In the genomic region with DNA sequence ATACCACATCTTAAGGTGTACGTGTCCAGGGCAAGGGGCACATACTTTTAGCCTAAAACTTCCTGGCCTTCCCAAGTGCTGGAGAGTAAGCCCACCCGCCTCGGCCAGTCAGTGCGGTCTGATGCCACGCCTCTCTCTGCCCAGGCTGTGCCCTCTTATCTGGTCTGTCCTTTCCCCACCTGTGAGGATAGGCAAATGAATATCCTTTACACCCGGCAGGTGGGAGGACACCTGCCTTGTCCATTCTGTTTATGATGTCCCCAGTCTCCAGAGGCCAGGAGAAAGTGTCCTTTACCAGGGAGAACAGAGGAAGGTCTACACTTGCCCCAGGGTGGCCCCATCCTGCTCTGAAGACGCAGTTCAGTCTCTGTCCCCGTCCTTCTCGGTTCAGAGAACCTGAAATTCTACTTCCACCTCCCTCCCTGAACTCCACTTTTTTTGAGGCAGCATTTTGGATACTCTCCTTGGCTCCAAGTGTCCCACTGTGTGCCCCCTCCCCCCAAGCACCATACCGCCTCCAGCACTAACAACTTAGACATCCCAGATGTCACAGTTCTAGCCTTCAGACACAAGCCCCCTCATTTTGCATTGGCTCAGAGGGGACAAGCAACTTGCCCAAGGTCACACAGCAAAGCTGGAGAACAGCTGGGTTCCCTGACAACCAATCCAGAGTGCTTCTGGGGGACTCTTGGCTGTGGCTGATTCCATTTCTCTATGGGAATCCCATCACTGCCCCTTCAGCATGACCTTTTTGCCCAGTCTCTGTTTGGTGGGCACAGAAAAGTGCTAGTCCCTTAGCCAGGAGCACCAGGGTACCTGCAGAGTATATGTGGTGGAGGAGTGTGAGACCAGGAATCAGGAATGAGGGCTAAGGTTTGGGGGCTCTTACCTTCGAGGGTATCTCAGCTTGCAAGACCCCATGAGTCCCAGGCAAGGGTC, we compare ENCODE assay signal across 11 mouse cellular contexts. TPM values are rescaled to one million over a fixed set of nuclear protein-coding genes. Genes with fewer than 3 reads are reported as not detected.
A peak's percentile ranks its signal among the peaks of the same experiment; 100 is the strongest.
DNase-seq lines count a peak whose midpoint lies in the region; ATAC-seq and TF ChIP-seq lines count a peak whose summit lies in the region.
"Had no signal": no experiment of that assay in that cellular context is flagged by ENCODE, and none has a peak within 500 bp of the region (broad histone marks: within the 10 kb centered on the region; RNA-seq: fewer than 3 reads in every experiment).

No protein-coding gene starts in this region.

- ATAC-seq in lung, embryonic 14.5 days (ENCODE audit: insufficient read depth) = no peak
- no peak for ATAC-seq in heart, postnatal 0 days (ENCODE audit: insufficient read depth, low read depth)
- ATAC-seq in CD4-positive, CD25-positive, alpha-beta regulatory T cell, adult 4 months = no peak

- no peak for TF ChIP-seq CTCF in lung, embryonic 14.5 days (IDR thresholded peaks at IDR 0.05; ENCODE audit: low read depth)
- TF ChIP-seq CTCF in heart, postnatal 0 days (IDR thresholded peaks at IDR 0.05; ENCODE audit: low read depth) = no peak
- no peak for TF ChIP-seq CTCF in olfactory bulb, adult 2 months (IDR thresholded peaks at IDR 0.05; ENCODE audit: insufficient read depth, low read depth, low read length)

- peaks cover 10% of the 10 kb centered on the region; the same call in 1 of the 2 replicates for H3K36me3 ChIP-seq in heart, embryonic 10.5 days
- H3K36me3 ChIP-seq in lung, embryonic 14.5 days (ENCODE audit: insufficient read depth) = no peaks in the 10 kb centered on the region
- peaks cover 9% of the 10 kb centered on the region for H3K36me3 ChIP-seq in heart, postnatal 0 days (replicated peaks; ENCODE audit: control insufficient read depth, insufficient read depth, low read length)
- no peaks in the 10 kb centered on the region for H3K36me3 ChIP-seq in limb, embryonic 10.5 days

- no peak for DNase-seq in heart, embryonic 10.5 days (ENCODE audit: low spot score)
- DNase-seq in heart, postnatal 4 days = no peak
- no peak for DNase-seq in lung, embryonic 14.5 days
- DNase-seq in lung, postnatal 14 days = no peak
- no peak for DNase-seq in heart, postnatal 0 days (ENCODE audit: low spot score)
- no peak for DNase-seq in limb, embryonic 10.5 days (ENCODE audit: low spot score)
- DNase-seq: adrenal gland, adult 8-10 months; thymus, postnatal 4 days had no signal

- H3K27me3 ChIP-seq in heart, embryonic 10.5 days (ENCODE audit: insufficient read depth, poor library complexity, severe bottlenecking) = peaks cover 43% of the 10 kb centered on the region
- H3K27me3 ChIP-seq in lung, embryonic 14.5 days (ENCODE audit: insufficient read depth, low read length) = no peaks in the 10 kb centered on the region
- no peaks in the 10 kb centered on the region for H3K27me3 ChIP-seq in heart, postnatal 0 days (ENCODE audit: control insufficient read depth, insufficient read depth, low read length)
- peaks cover 15% of the 10 kb centered on the region; the same call in 1 of the 2 replicates for H3K27me3 ChIP-seq in limb, embryonic 10.5 days (ENCODE audit: low read depth, poor library complexity, severe bottlenecking)

- H3K4me2 ChIP-seq in lung, embryonic 14.5 days = peak overlapping the region; percentile 39
- peak overlapping the region; percentile 54 for H3K4me2 ChIP-seq in heart, postnatal 0 days (ENCODE audit: low read depth, low read length)

- no peaks in the 10 kb centered on the region for H3K9me3 ChIP-seq in heart, embryonic 10.5 days
- no peaks in the 10 kb centered on the region for H3K9me3 ChIP-seq in lung, embryonic 14.5 days (ENCODE audit: low read depth, low read length)
- no peaks in the 10 kb centered on the region for H3K9me3 ChIP-seq in heart, postnatal 0 days (replicated peaks; ENCODE audit: control insufficient read depth, low read length)
- H3K9me3 ChIP-seq in limb, embryonic 10.5 days (replicated peaks) = no peaks in the 10 kb centered on the region

- H3K27ac ChIP-seq in heart, embryonic 10.5 days = peak overlapping the region; percentile 78
- no peak overlapping the region for H3K27ac ChIP-seq in lung, embryonic 14.5 days (ENCODE audit: low read depth)
- peak overlapping the region; percentile 44 for H3K27ac ChIP-seq in heart, postnatal 0 days (ENCODE audit: low read depth)
- peak overlapping the region; percentile 99 for H3K27ac ChIP-seq in olfactory bulb, adult 2 months (ENCODE audit: insufficient read depth, low read depth, low read length)
- H3K27ac ChIP-seq in limb, embryonic 10.5 days = no peak overlapping the region

- H3K4me1 ChIP-seq in heart, embryonic 10.5 days = peaks cover 34% of the 10 kb centered on the region
- no peaks in the 10 kb centered on the region for H3K4me1 ChIP-seq in lung, embryonic 14.5 days (ENCODE audit: insufficient read depth)
- H3K4me1 ChIP-seq in heart, postnatal 0 days (ENCODE audit: control insufficient read depth, insufficient read depth) = peaks cover 20% of the 10 kb centered on the region; the same call in 1 of the 2 replicates
- peaks cover 54% of the 10 kb centered on the region for H3K4me1 ChIP-seq in olfactory bulb, adult 2 months (ENCODE audit: control insufficient read depth, insufficient read depth, low read length)
- H3K4me1 ChIP-seq in limb, embryonic 10.5 days = no peaks in the 10 kb centered on the region

- TF ChIP-seq EP300 in heart, postnatal 0 days (IDR thresholded peaks at IDR 0.05; ENCODE audit: low read depth) = no peak

- H3K4me3 ChIP-seq in heart, embryonic 10.5 days = peak overlapping the region; percentile 44
- H3K4me3 ChIP-seq in lung, embryonic 14.5 days (ENCODE audit: low read depth, low read length) = peak overlapping the region; percentile 14; the same call in 1 of the 2 replicates
- H3K4me3 ChIP-seq in heart, postnatal 0 days (ENCODE audit: low read depth, low read length) = peak overlapping the region; percentile 38
- H3K4me3 ChIP-seq in olfactory bulb, adult 2 months (ENCODE audit: insufficient read depth, low read depth, low read length) = peak overlapping the region; percentile 87
- no peak overlapping the region for H3K4me3 ChIP-seq in limb, embryonic 10.5 days

- 68% methylated on average over 11 of the region's 11 CpGs for WGBS in heart, embryonic 10.5 days
- WGBS in lung, embryonic 14.5 days = 47% methylated on average over 11 of the region's 11 CpGs
- 57% methylated on average over 11 of the region's 11 CpGs for WGBS in heart, postnatal 0 days
- 37% methylated on average over 11 of the region's 11 CpGs for WGBS in olfactory bulb, adult 2 months
- 71% methylated on average over 11 of the region's 11 CpGs for WGBS in limb, embryonic 10.5 days

- TF ChIP-seq POLR2A in olfactory bulb, adult 2 months (IDR thresholded peaks at IDR 0.05; ENCODE audit: insufficient read depth, low read depth, low read length) = no peak

- H3K9ac ChIP-seq in lung, embryonic 14.5 days = peak overlapping the region; percentile 23; the same call in 1 of the 2 replicates
- H3K9ac ChIP-seq in heart, postnatal 0 days (replicated peaks; ENCODE audit: low read depth, low read length) = peak overlapping the region; percentile 30

RNA-seq across cellular contexts. Expression of a gene that starts 0.6 kb away (rescaled TPM):
- polyA plus RNA-seq in heart, embryonic 10.5 days (2016; fragmentation: Nextera tagmentation; extraction: Ambion mirVana) = 2.8 and 9.7 TPM in 2 replicates
- 10 to 100 TPM; 17.2 to 21.1 TPM for total RNA-seq in heart, postnatal 4 days (2021)
- polyA plus RNA-seq in lung, embryonic 14.5 days (2014; fragmentation: Nextera tagmentation; extraction: Ambion mirVana) = 1.2 and 1.5 TPM in 2 replicates
- total RNA-seq in heart, postnatal 0 days (2014; rRNA removed; ENCODE audit: low replicate concordance) = 7.1 and 9.4 TPM in 2 replicates
- polyA plus RNA-seq in heart, postnatal 0 days (2015; fragmentation: Nextera tagmentation; extraction: Ambion mirVana) = 12.4 and 12.8 TPM in 2 replicates
- not detected in 2 replicates for polyA plus RNA-seq in olfactory bulb, adult 2 months (2012; ENCODE audit: insufficient read depth, insufficient read length, low replicate concordance, missing spikeins)
- 0.06 and 0.09 TPM in 2 replicates for polyA plus RNA-seq in limb, embryonic 10.5 days (2016; fragmentation: Nextera tagmentation; extraction: Ambion mirVana)
- under 1 TPM in 1 of 2 experiments, not detected in 1; 0.13 TPM for polyA plus RNA-seq in CD4-positive, CD25-positive, alpha-beta regulatory T cell, adult 4 months (2017; shearing (Covaris generic))

RNA-seq across cellular contexts. Expression of a gene that starts 10.5 kb away (rescaled TPM):
- 66.3 and 87.5 TPM in 2 replicates for polyA plus RNA-seq in heart, embryonic 10.5 days (2016; fragmentation: Nextera tagmentation; extraction: Ambion mirVana)
- total RNA-seq in heart, postnatal 4 days (2021) = 10 to 100 TPM; 55.7 to 59.2 TPM
- 100 and 110 TPM in 2 replicates for polyA plus RNA-seq in lung, embryonic 14.5 days (2014; fragmentation: Nextera tagmentation; extraction: Ambion mirVana)
- 147 and 156 TPM in 2 replicates for total RNA-seq in heart, postnatal 0 days (2014; rRNA removed; ENCODE audit: low replicate concordance)
- polyA plus RNA-seq in heart, postnatal 0 days (2015; fragmentation: Nextera tagmentation; extraction: Ambion mirVana) = 129 and 130 TPM in 2 replicates
- not detected in 2 replicates for polyA plus RNA-seq in olfactory bulb, adult 2 months (2012; ENCODE audit: insufficient read depth, insufficient read length, low replicate concordance, missing spikeins)
- polyA plus RNA-seq in limb, embryonic 10.5 days (2016; fragmentation: Nextera tagmentation; extraction: Ambion mirVana) = 24.4 and 35.0 TPM in 2 replicates
- 1 to 10 TPM; 7.6 to 8.9 TPM for polyA plus RNA-seq in CD4-positive, CD25-positive, alpha-beta regulatory T cell, adult 4 months (2017; shearing (Covaris generic))

RNA-seq across cellular contexts. Expression of a gene that starts 15.9 kb away (rescaled TPM):
- 0.21 and 0.70 TPM in 2 replicates for polyA plus RNA-seq in heart, embryonic 10.5 days (2016; fragmentation: Nextera tagmentation; extraction: Ambion mirVana)
- under 1 TPM; 0.11 to 0.24 TPM for total RNA-seq in heart, postnatal 4 days (2021)
- 0.46 and 0.47 TPM in 2 replicates for polyA plus RNA-seq in lung, embryonic 14.5 days (2014; fragmentation: Nextera tagmentation; extraction: Ambion mirVana)
- 0.08 and 0.19 TPM in 2 replicates for total RNA-seq in heart, postnatal 0 days (2014; rRNA removed; ENCODE audit: low replicate concordance)
- polyA plus RNA-seq in heart, postnatal 0 days (2015; fragmentation: Nextera tagmentation; extraction: Ambion mirVana) = 0.10 and 0.11 TPM in 2 replicates
- not detected in 2 replicates for polyA plus RNA-seq in olfactory bulb, adult 2 months (2012; ENCODE audit: insufficient read depth, insufficient read length, low replicate concordance, missing spikeins)
- 1.2 and 1.5 TPM in 2 replicates for polyA plus RNA-seq in limb, embryonic 10.5 days (2016; fragmentation: Nextera tagmentation; extraction: Ambion mirVana)
- polyA plus RNA-seq in CD4-positive, CD25-positive, alpha-beta regulatory T cell, adult 4 months (2017; shearing (Covaris generic)) = under 1 TPM in 1 of 2 experiments, not detected in 1; 0.20 TPM
- total RNA-seq: megakaryocyte progenitor cell, adult 5-6 weeks had no signal

RNA-seq across cellular contexts. Expression of a gene that starts 36.4 kb away (rescaled TPM):
- 69.5 and 91.2 TPM in 2 replicates for polyA plus RNA-seq in heart, embryonic 10.5 days (2016; fragmentation: Nextera tagmentation; extraction: Ambion mirVana)
- 100 to 1,000 TPM; 188 to 190 TPM for total RNA-seq in heart, postnatal 4 days (2021)
- polyA plus RNA-seq in lung, embryonic 14.5 days (2014; fragmentation: Nextera tagmentation; extraction: Ambion mirVana) = 103 and 108 TPM in 2 replicates
- 74.5 and 94.2 TPM in 2 replicates for total RNA-seq in heart, postnatal 0 days (2014; rRNA removed; ENCODE audit: low replicate concordance)
- 86.3 and 104 TPM in 2 replicates for polyA plus RNA-seq in heart, postnatal 0 days (2015; fragmentation: Nextera tagmentation; extraction: Ambion mirVana)
- polyA plus RNA-seq in olfactory bulb, adult 2 months (2012; ENCODE audit: insufficient read depth, insufficient read length, low replicate concordance, missing spikeins) = not detected in 2 replicates
- 43.0 and 52.8 TPM in 2 replicates for polyA plus RNA-seq in limb, embryonic 10.5 days (2016; fragmentation: Nextera tagmentation; extraction: Ambion mirVana)
- polyA plus RNA-seq in CD4-positive, CD25-positive, alpha-beta regulatory T cell, adult 4 months (2017; shearing (Covaris generic)) = under 1 TPM; 0.16 to 0.65 TPM

RNA-seq across cellular contexts. Expression of a gene that starts 51.9 kb away (rescaled TPM):
- 29.8 and 31.0 TPM in 2 replicates for polyA plus RNA-seq in heart, embryonic 10.5 days (2016; fragmentation: Nextera tagmentation; extraction: Ambion mirVana)
- 10 to 100 TPM; 26.7 to 28.9 TPM for total RNA-seq in heart, postnatal 4 days (2021)
- 37.9 and 40.7 TPM in 2 replicates for polyA plus RNA-seq in lung, embryonic 14.5 days (2014; fragmentation: Nextera tagmentation; extraction: Ambion mirVana)
- 41.2 and 82.6 TPM in 2 replicates for total RNA-seq in heart, postnatal 0 days (2014; rRNA removed; ENCODE audit: low replicate concordance)
- 22.9 and 23.6 TPM in 2 replicates for polyA plus RNA-seq in heart, postnatal 0 days (2015; fragmentation: Nextera tagmentation; extraction: Ambion mirVana)
- not detected in 2 replicates for polyA plus RNA-seq in olfactory bulb, adult 2 months (2012; ENCODE audit: insufficient read depth, insufficient read length, low replicate concordance, missing spikeins)
- 37.7 and 47.1 TPM in 2 replicates for polyA plus RNA-seq in limb, embryonic 10.5 days (2016; fragmentation: Nextera tagmentation; extraction: Ambion mirVana)
- polyA plus RNA-seq in CD4-positive, CD25-positive, alpha-beta regulatory T cell, adult 4 months (2017; shearing (Covaris generic)) = 10 to 100 TPM; 26.6 to 29.4 TPM

Comparison
In these comparisons a context has a peak if more than half of its experiments do, and no peak if none do; other contexts are left out.
1. H3K27ac ChIP-seq: peak in heart, embryonic 10.5 days (single experiment), heart, postnatal 0 days (single experiment) and olfactory bulb, adult 2 months (single experiment); none in lung, embryonic 14.5 days (single experiment) and limb, embryonic 10.5 days (single experiment).